ENCODE assay signal across 26 mouse cellular contexts in the genomic region with DNA sequence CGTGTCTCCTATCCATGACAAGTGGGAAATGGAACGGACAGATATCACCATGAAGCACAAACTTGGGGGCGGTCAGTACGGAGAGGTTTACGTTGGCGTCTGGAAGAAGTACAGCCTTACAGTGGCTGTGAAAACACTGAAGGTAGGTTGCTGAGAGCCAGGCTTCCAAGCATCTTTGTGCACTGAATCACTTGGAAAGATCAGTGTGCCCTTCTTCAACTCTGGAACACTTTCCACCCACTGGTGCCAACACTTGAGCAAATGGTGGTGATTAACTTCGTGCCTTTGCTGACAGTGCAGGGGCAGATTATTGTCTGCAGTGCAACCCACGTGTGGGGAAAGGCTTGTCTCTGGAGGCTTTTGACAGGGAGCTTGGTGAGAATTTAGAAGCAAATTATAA. TPM values are rescaled to one million over a fixed set of nuclear protein-coding genes. Genes with fewer than 3 reads are reported as not detected.
DNase-seq lines count a peak whose midpoint lies in the region; TF ChIP-seq lines count a peak whose summit lies in the region.
"Had no signal": no experiment of that assay in that cellular context is flagged by ENCODE, and none has a peak within 500 bp of the region (broad histone marks: within the 10 kb centered on the region; RNA-seq: fewer than 3 reads in every experiment).

No protein-coding gene starts in this region.

- WGBS in olfactory bulb, adult 2 months = 30% methylated on average over 8 of the region's 8 CpGs

- DNase-seq in heart, adult 11 months = peak; percentile 64
- DNase-seq in heart, postnatal 10 days = no peak
- DNase-seq in right cerebral cortex, adult 18-20 months = peak; percentile 67
- DNase-seq in right cerebral cortex, postnatal 4 days = no peak
- DNase-seq in NIH3T3 (ENCODE audit: low read depth) = peak; percentile 72
- no peak for DNase-seq in urinary bladder, postnatal 25 days (ENCODE audit: low spot score)
- no peak for DNase-seq in cerebellum, postnatal 25 days
- DNase-seq: adrenal gland, adult 2 months; adrenal gland, postnatal 36 days; cerebellum, adult 8-10 months; cerebellum, postnatal 36 days; kidney, adult 18-20 months; kidney, postnatal 36 days; layer of hippocampus, postnatal 36 days; liver; lung, adult 2 months; lung, postnatal 10 days; thymus, postnatal 14 days had no signal

- peaks cover 14% of the 10 kb centered on the region for H3K4me1 ChIP-seq in olfactory bulb, adult 2 months (ENCODE audit: control insufficient read depth, insufficient read depth, low read length)
- H3K4me1 ChIP-seq: embryonic facial prominence, embryonic 13.5 days; forebrain, embryonic 12.5 days; kidney, embryonic 15.5 days; midbrain, embryonic 13.5 days; neural tube, embryonic 13.5 days had no signal

- no peak overlapping the region for H3K4me3 ChIP-seq in olfactory bulb, adult 2 months (ENCODE audit: insufficient read depth, low read depth, low read length)
- H3K4me3 ChIP-seq: embryonic facial prominence, embryonic 13.5 days; forebrain, embryonic 12.5 days; kidney, embryonic 15.5 days; midbrain, embryonic 13.5 days; neural tube, embryonic 13.5 days had no signal

- intact Hi-C loops in heart, postnatal 10 days (cut with DNase I) = no loop called here

- TF ChIP-seq CTCF in olfactory bulb, adult 2 months (IDR thresholded peaks at IDR 0.05; ENCODE audit: insufficient read depth, low read depth, low read length) = no peak

- TF ChIP-seq POLR2A in olfactory bulb, adult 2 months (IDR thresholded peaks at IDR 0.05; ENCODE audit: insufficient read depth, low read depth, low read length) = no peak

- H3K27ac ChIP-seq in olfactory bulb, adult 2 months (ENCODE audit: insufficient read depth, low read depth, low read length) = peak overlapping the region; percentile 99
- H3K27ac ChIP-seq: embryonic facial prominence, embryonic 13.5 days; forebrain, embryonic 12.5 days; kidney, embryonic 15.5 days; liver, embryonic 14.5 days; macrophage; midbrain, embryonic 13.5 days; neural tube, embryonic 13.5 days had no signal

RNA-seq across cellular contexts. Expression of a gene that starts 44.2 kb away (rescaled TPM):
- 10 to 100 TPM; 11.2 to 14.3 TPM for total RNA-seq in heart, postnatal 10 days (2021)
- polyA plus RNA-seq in olfactory bulb, adult 2 months (2012; ENCODE audit: insufficient read depth, insufficient read length, low replicate concordance, missing spikeins) = not detected in 2 replicates

Comparison
In these comparisons a context has a peak if more than half of its experiments do, and no peak if none do; other contexts are left out.
1. DNase-seq: peak in heart, adult 11 months (single experiment), right cerebral cortex, adult 18-20 months (single experiment) and NIH3T3 (single experiment); none in heart, postnatal 10 days (0 of 2), right cerebral cortex, postnatal 4 days (single experiment), urinary bladder, postnatal 25 days (single experiment) and cerebellum, postnatal 25 days (0 of 2).